Comparison of ENCODE assay signal across 29 mouse cellular contexts in genomic region chr19:6832363-6832762, GRCm38 (mm10). TPM values are rescaled to one million over a fixed set of nuclear protein-coding genes. Genes with fewer than 3 reads are reported as not detected.
A peak's percentile ranks its signal among the peaks of the same experiment; 100 is the strongest.
DNase-seq lines count a peak whose midpoint lies in the region; ATAC-seq and TF ChIP-seq lines count a peak whose summit lies in the region.
"Had no signal": no experiment of that assay in that cellular context is flagged by ENCODE, and none has a peak within 500 bp of the region (broad histone marks: within the 10 kb centered on the region; RNA-seq: fewer than 3 reads in every experiment).

No protein-coding gene starts in this region.

- H3K79me2 ChIP-seq in MEL (ENCODE audit: control insufficient read depth, insufficient read depth, low read length, poor library complexity) = no peaks in the 10 kb centered on the region

- no peak overlapping the region for H3K27ac ChIP-seq in MEL (ENCODE audit: control insufficient read depth, low read depth, low read length)
- H3K27ac ChIP-seq in liver, embryonic 14.5 days = no peak overlapping the region
- H3K27ac ChIP-seq: forebrain, embryonic 13.5 days; hindbrain, postnatal 0 days; intestine, embryonic 15.5 days; kidney, postnatal 0 days; limb, embryonic 10.5 days; limb, embryonic 15.5 days; lung, embryonic 15.5 days; midbrain, embryonic 13.5 days had no signal

- TF ChIP-seq CTCF in MEL (IDR thresholded peaks at IDR 0.05 in 2 of 3, conservative IDR thresholded peaks at IDR 0.05 in 1 of 3; ENCODE audit: control insufficient read depth in 1 of 3, insufficient read depth in 1 of 3, low read depth in 2 of 3, low read length in 3 of 3, poor library complexity in 1 of 3, severe bottlenecking in 1 of 3) = no peak
- 0 out of 2 replicates have a peak, but pooled peaks have one; percentile 3 for TF ChIP-seq CTCF in liver, embryonic 14.5 days (IDR thresholded peaks at IDR 0.05; ENCODE audit: low read depth)

- 27% methylated on average over 8 of the region's 8 CpGs for WGBS in liver, embryonic 14.5 days (ENCODE audit: insufficient replicate concordance)

- TF ChIP-seq POLR2A in MEL (IDR thresholded peaks at IDR 0.05; ENCODE audit: control insufficient read depth in 1 of 2, insufficient read depth in 1 of 2, low read depth in 1 of 2, low read length in 2 of 2, poor library complexity in 1 of 2) = no peak

- H3K4me3 ChIP-seq in MEL (ENCODE audit: control insufficient read depth in 1 of 2, insufficient read depth in 1 of 2, low read depth in 2 of 2, low read length in 2 of 2) = no peak overlapping the region
- no peak overlapping the region for H3K4me3 ChIP-seq in liver, embryonic 14.5 days (ENCODE audit: insufficient read depth in 1 of 2, low read depth in 2 of 2, low read length in 2 of 2)
- H3K4me3 ChIP-seq: forebrain, embryonic 13.5 days; intestine, embryonic 15.5 days; limb, embryonic 10.5 days; limb, embryonic 15.5 days; lung, embryonic 15.5 days; megakaryocyte, embryonic 14.5 days; midbrain, embryonic 13.5 days had no signal

- no peak for TF ChIP-seq RAD21 in MEL (IDR thresholded peaks at IDR 0.05; ENCODE audit: low read depth, low read length)

- ATAC-seq in common myeloid progenitor, adult 5-6 weeks (replicated peaks; ENCODE audit: low read depth, poor library complexity, severe bottlenecking) = peak; percentile 60; the same call in 1 of the 2 replicates
- peak; percentile 96 for ATAC-seq in liver, embryonic 14.5 days (ENCODE audit: insufficient read depth)
- peak; percentile 89 for ATAC-seq in megakaryocyte-erythroid progenitor cell, adult 5-6 weeks (replicated peaks; ENCODE audit: low FRiP score, low TSS enrichment, poor library complexity, severe bottlenecking)
- ATAC-seq: CD4-positive, CD25-positive, alpha-beta regulatory T cell, adult 4 months; forebrain, embryonic 13.5 days; intestine, embryonic 15.5 days had no signal

- DNase-seq in MEL (ENCODE audit: low read depth, low spot score) = peak; percentile 65
- peak; percentile 26 to 50 (median 48) for DNase-seq in liver, embryonic 14.5 days (ENCODE audit: low read depth in 3 of 3, low spot score in 3 of 3)
- no peak for DNase-seq in right cerebral cortex, postnatal 25 days
- no peak for DNase-seq in lung, postnatal 4 days
- no peak for DNase-seq in neural tube, embryonic 10.5 days (ENCODE audit: extremely low spot score, low spot score)
- DNase-seq: adrenal gland, adult 8-10 months; cerebellum, adult 11-12 months; cerebellum, adult 9-11 months; gastrocnemius, postnatal 14 days; heart, postnatal 14 days; kidney, adult 2 months; kidney, postnatal 4 days; layer of hippocampus, postnatal 36 days; retina, postnatal 1 day; right cerebral cortex, postnatal 14 days; thymus, adult 2 months; thymus, postnatal 4 days had no signal

- H3K4me2 ChIP-seq in liver, embryonic 14.5 days (ENCODE audit: low read depth) = peak overlapping the region; percentile 30
- H3K4me2 ChIP-seq: forebrain, embryonic 13.5 days; intestine, embryonic 15.5 days; limb, embryonic 15.5 days; lung, embryonic 15.5 days had no signal

- no peak overlapping the region for H3K9ac ChIP-seq in MEL (ENCODE audit: control insufficient read depth, low read depth, low read length, poor library complexity, severe bottlenecking)
- no peak overlapping the region for H3K9ac ChIP-seq in liver, embryonic 14.5 days (replicated peaks)
- H3K9ac ChIP-seq: forebrain, embryonic 13.5 days; intestine, embryonic 15.5 days; limb, embryonic 15.5 days; lung, embryonic 15.5 days; midbrain, embryonic 13.5 days had no signal

- peaks cover 0 to 3% of the 10 kb centered on the region in 2 experiments; a peak in 3 of 4 replicates for H3K36me3 ChIP-seq in MEL (ENCODE audit: control insufficient read depth in 1 of 2, insufficient read depth in 2 of 2, low read length in 2 of 2)
- H3K36me3 ChIP-seq in liver, embryonic 14.5 days (replicated peaks; ENCODE audit: control insufficient read depth, insufficient read depth, low read depth) = no peaks in the 10 kb centered on the region
- H3K36me3 ChIP-seq: limb, embryonic 10.5 days; midbrain, embryonic 13.5 days had no signal

- no peaks in the 10 kb centered on the region for H3K9me3 ChIP-seq in MEL (replicated peaks; ENCODE audit: insufficient read depth, low read length)
- H3K9me3 ChIP-seq in liver, embryonic 14.5 days (ENCODE audit: control insufficient read depth, low read length) = no peaks in the 10 kb centered on the region
- H3K9me3 ChIP-seq: forebrain, embryonic 13.5 days; intestine, embryonic 15.5 days; limb, embryonic 10.5 days; limb, embryonic 15.5 days; lung, embryonic 15.5 days; midbrain, embryonic 13.5 days had no signal

- no peaks in the 10 kb centered on the region for H3K27me3 ChIP-seq in MEL (ENCODE audit: control insufficient read depth in 1 of 2, insufficient read depth in 2 of 2, low read length in 2 of 2)
- peaks cover 27% of the 10 kb centered on the region for H3K27me3 ChIP-seq in liver, embryonic 14.5 days (ENCODE audit: control insufficient read depth, insufficient read depth, low read length)
- H3K27me3 ChIP-seq: megakaryocyte, embryonic 14.5 days had no signal

- peaks cover 0 to 4% of the 10 kb centered on the region in 2 experiments; a peak in 1 of 4 replicates for H3K4me1 ChIP-seq in MEL (ENCODE audit: control insufficient read depth in 1 of 2, insufficient read depth in 2 of 2, low read length in 2 of 2)
- H3K4me1 ChIP-seq in liver, embryonic 14.5 days (replicated peaks; ENCODE audit: control insufficient read depth in 2 of 2, insufficient read depth in 2 of 2, low read length in 1 of 2) = peaks cover 9 to 17% of the 10 kb centered on the region in 2 experiments; a peak in 3 of 4 replicates
- H3K4me1 ChIP-seq: megakaryocyte, embryonic 14.5 days had no signal

- TF ChIP-seq EP300 in MEL (IDR thresholded peaks at IDR 0.05; ENCODE audit: low read depth in 1 of 2, low read length in 2 of 2) = peak; percentile 31 to 60; a peak in 1 of 4 replicates
- TF ChIP-seq EP300 in liver, embryonic 14.5 days (IDR thresholded peaks at IDR 0.05; ENCODE audit: low read depth) = peak; percentile 83

TF ChIP-seq in MEL, 35 proteins besides CTCF, POLR2A, EP300 and RAD21:
- TF ChIP-seq ETS1 (IDR thresholded peaks at IDR 0.05; ENCODE audit: low read depth, low read length) (0 out of 2 replicates have a peak, but pooled peaks have one; percentile 8), RCOR1 (IDR thresholded peaks at IDR 0.05; ENCODE audit: low read depth, low read length) (0 out of 2 replicates have a peak, but pooled peaks have one; percentile 21), MAX (IDR thresholded peaks at IDR 0.05; ENCODE audit: low read length) (no peak), GATA1 (IDR thresholded peaks at IDR 0.05; ENCODE audit: low read depth, low read length) (peak; percentile 36; the same call in 1 of the 2 replicates), SMC3 (IDR thresholded peaks at IDR 0.05; ENCODE audit: low read depth, low read length) (no peak), TAL1 (IDR thresholded peaks at IDR 0.05; ENCODE audit: low read length) (peak; percentile 60), UBTF (IDR thresholded peaks at IDR 0.05; ENCODE audit: borderline replicate concordance, insufficient read depth, low read depth, low read length) (no peak), E2F4 (IDR thresholded peaks at IDR 0.05; ENCODE audit: borderline replicate concordance, low read depth, low read length) (no peak), SIN3A (IDR thresholded peaks at IDR 0.05; ENCODE audit: low read length) (no peak), MEF2A (IDR thresholded peaks at IDR 0.05; ENCODE audit: extremely low read depth, insufficient replicate concordance, low read depth, low read length, poor library complexity, severe bottlenecking) (no peak), ZNF384 (IDR thresholded peaks at IDR 0.05; ENCODE audit: low read depth, low read length) (no peak), TCF12 (IDR thresholded peaks at IDR 0.05; ENCODE audit: low read depth, low read length) (peak; percentile 49; the same call in 1 of the 2 replicates), ZMIZ1 (IDR thresholded peaks at IDR 0.05; ENCODE audit: low read depth, low read length) (no peak), ZKSCAN1 (IDR thresholded peaks at IDR 0.05; ENCODE audit: low read depth, low read length) (no peak), USF2 (IDR thresholded peaks at IDR 0.05; ENCODE audit: borderline replicate concordance in 1 of 2, insufficient read depth in 1 of 2, low read depth in 1 of 2, low read length in 2 of 2) (no peak)

RNA-seq across cellular contexts. Expression of gene Rps6ka4, which starts 8.1 kb away (rescaled TPM):
- total RNA-seq in MEL (2012; rRNA removed) = 4.7 and 4.9 TPM in 2 replicates
- polyA plus RNA-seq in MEL (2012; ENCODE audit: insufficient read depth in 1 of 2, insufficient read length in 2 of 2, low read depth in 1 of 2, low replicate concordance in 2 of 2, missing spikeins in 1 of 2) = 1 to 10 TPM in 1 of 2 experiments, not detected in 1; 7.3 TPM
- 5.8 and 6.8 TPM in 2 replicates for total RNA-seq in common myeloid progenitor, adult 5-6 weeks (2017)
- 3.0 and 3.1 TPM in 2 replicates for polyA plus RNA-seq in liver, embryonic 14.5 days (2012; rRNA removed)
- 4.3 and 5.4 TPM in 2 replicates for polyA plus RNA-seq in liver, embryonic 14.5 days (2014; fragmentation: Nextera tagmentation; extraction: Ambion mirVana)
- 7.3 and 9.4 TPM in 2 replicates for total RNA-seq in megakaryocyte-erythroid progenitor cell, adult 5-6 weeks (2014; fragmentation: Nextera tagmentation)
- total RNA-seq in megakaryocyte-erythroid progenitor cell, adult 5-6 weeks (2017) = 5.4 and 10.2 TPM in 2 replicates

RNA-seq across cellular contexts. Expression of gene Ccdc88b, which starts 25.6 kb away (rescaled TPM):
- total RNA-seq in MEL (2012; rRNA removed) = 32.4 and 38.7 TPM in 2 replicates
- polyA plus RNA-seq in MEL (2012; ENCODE audit: insufficient read depth in 1 of 2, insufficient read length in 2 of 2, low read depth in 1 of 2, low replicate concordance in 2 of 2, missing spikeins in 1 of 2) = 10 to 100 TPM in 1 of 2 experiments, not detected in 1; 59.8 TPM
- 29.1 and 65.5 TPM in 2 replicates for total RNA-seq in common myeloid progenitor, adult 5-6 weeks (2017)
- 1.5 and 2.3 TPM in 2 replicates for polyA plus RNA-seq in liver, embryonic 14.5 days (2012; rRNA removed)
- 0.76 and 1.1 TPM in 2 replicates for polyA plus RNA-seq in liver, embryonic 14.5 days (2014; fragmentation: Nextera tagmentation; extraction: Ambion mirVana)
- 10.1 and 17.8 TPM in 2 replicates for total RNA-seq in megakaryocyte-erythroid progenitor cell, adult 5-6 weeks (2014; fragmentation: Nextera tagmentation)
- total RNA-seq in megakaryocyte-erythroid progenitor cell, adult 5-6 weeks (2017) = 14.9 and 17.8 TPM in 2 replicates

Comparison
In these comparisons a context has a peak if more than half of its experiments do, and no peak if none do; other contexts are left out.
1. DNase-seq: peak in MEL (single experiment) and liver, embryonic 14.5 days (3 of 3); none in right cerebral cortex, postnatal 25 days (single experiment), lung, postnatal 4 days (0 of 2) and neural tube, embryonic 10.5 days (single experiment).
2. Peak in every context shown above with its lines, with median percentiles within 50 percentile points of each other: ATAC-seq.